Mouse (Mus musculus): ENCODE data around the gene Medag.

DNA sequence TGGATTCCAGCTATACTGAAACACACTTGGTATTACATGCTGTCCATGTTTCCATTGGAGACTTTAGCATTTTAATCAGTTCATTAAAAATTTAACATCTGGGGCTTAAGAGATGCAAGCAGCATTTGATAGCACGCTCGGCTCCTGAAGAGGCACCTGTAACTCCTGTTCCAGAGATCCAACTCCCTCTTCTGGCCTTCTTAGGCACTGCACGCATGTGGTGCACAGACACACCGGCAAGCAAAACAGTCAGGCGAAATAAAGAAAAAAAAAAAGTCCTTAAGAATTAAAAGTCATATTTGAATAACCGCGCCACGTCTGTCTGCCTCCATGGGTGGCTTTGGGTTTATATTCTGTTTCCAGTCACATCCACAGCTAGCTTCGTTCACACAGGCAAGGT is 62.6 kb downstream of the Medag start:
- TF ChIP-seq ZC3H11A (IDR thresholded peaks at IDR 0.05; ENCODE audit: borderline replicate concordance, low read depth, low read length) = no peak
- TF ChIP-seq ZNF384 (IDR thresholded peaks at IDR 0.05; ENCODE audit: low read depth, low read length) = 0 out of 2 replicates have a peak, but pooled peaks have one; percentile 5
- TF ChIP-seq CHD2 (IDR thresholded peaks at IDR 0.05; ENCODE audit: low read depth, low read length) = no peak

Measured in ES-E14 (cell line).